Mouse (Mus musculus) spleen, adult 2 months (tissue): ENCODE results near the gene Nobox.

ENCODE experiments used
- CTCF ChIP-seq: fragments of 200-500 bp; IDR thresholded peaks from 2 replicates; pipeline ENCODE4 v1.5.1; 2011; ENCODE audit warnings: mild to moderate bottlenecking, inconsistent platforms; ENCODE audit not compliant: insufficient read depth, insufficient read length, insufficient replicate concordance; ENCODE audit errors: extremely low read depth
- POLR2A ChIP-seq: fragments of 200-500 bp; IDR thresholded peaks from 2 replicates; pipeline ENCODE4 v1.6.1; 2011; ENCODE audit warnings: low read depth, low read length, inconsistent platforms

DNA sequence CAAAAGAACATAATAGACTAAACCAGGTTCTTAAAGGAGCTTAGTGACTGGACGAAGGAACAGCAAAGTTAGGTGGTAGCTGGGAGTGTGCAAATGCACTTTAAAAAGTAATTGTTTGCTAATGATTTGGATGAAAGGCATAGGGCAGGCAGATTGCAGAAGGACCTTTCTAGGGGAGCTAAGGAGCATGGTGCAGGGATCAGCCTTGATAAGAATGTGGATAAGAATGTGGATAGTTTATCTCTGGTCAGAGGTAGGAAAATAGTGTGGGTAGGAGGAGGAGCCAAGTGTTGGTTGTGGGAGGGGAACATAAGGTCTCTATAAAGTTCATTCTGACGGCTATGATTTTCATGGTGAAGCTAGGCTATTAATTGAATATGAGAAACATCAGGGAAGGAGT, 29.4 kb upstream of the Nobox start:
- TF ChIP-seq CTCF = no peak
- no peak for TF ChIP-seq POLR2A
